Mouse (Mus musculus) Patski (cell line): ENCODE measurements around the gene Arhgap22. TPM values are rescaled to one million over a fixed set of nuclear protein-coding genes. Genes with fewer than 3 reads are reported as not detected.

Experiments used
- ATAC-seq: fragments of 100-300 bp; one replicate; pipeline ENCODE4 v1.8.0; 2021
- CTCF ChIA-PET: fragments of 350-600 bp; sonication (Branson Sonifier 250); formaldehyde crosslinking; loops from one replicate; lab custom pipeline; 2022; ENCODE audit warnings: inconsistent platforms; lab: Charles Lee
- POLR2A ChIA-PET: fragments of 350-600 bp; sonication (Branson Sonifier 250); formaldehyde crosslinking; loops from one replicate; lab custom pipeline; 2022; ENCODE audit warnings: antibody characterized with exemption, inconsistent platforms; lab: Charles Lee
- DNase-seq: peaks from one replicate; pipeline ENCODE4 v3.0.0-alpha.2; 2011; ENCODE audit warnings: low read depth, low spot score
- H3K27me3 ChIP-seq: fragments of 371-371 bp; one replicate; pipeline ENCODE4 v1.5.1; 2021
- CTCF ChIP-seq: fragments of 100-300 bp; IDR thresholded peaks from one replicate; pipeline ENCODE4 v1.5.1; 2021
- in situ Hi-C: fragments of 300-500 bp; cut with MboI; formaldehyde crosslinking; loops from 3 replicates; pipeline ENCODE4 v1.11.1; 2018; ENCODE audit warnings: low pct_unique_long_range_greater_than_20kb, mixed read lengths
- polyA plus RNA-seq: library from polyadenylated mRNA; unstranded; gene quantifications from one replicate; pipeline ENCODE4 v1.2.3, GENCODE M21; 2021

The Arhgap22 gene
- polyA plus RNA-seq, 1 experiment from 2014 or later = 11.1 TPM

DNA sequence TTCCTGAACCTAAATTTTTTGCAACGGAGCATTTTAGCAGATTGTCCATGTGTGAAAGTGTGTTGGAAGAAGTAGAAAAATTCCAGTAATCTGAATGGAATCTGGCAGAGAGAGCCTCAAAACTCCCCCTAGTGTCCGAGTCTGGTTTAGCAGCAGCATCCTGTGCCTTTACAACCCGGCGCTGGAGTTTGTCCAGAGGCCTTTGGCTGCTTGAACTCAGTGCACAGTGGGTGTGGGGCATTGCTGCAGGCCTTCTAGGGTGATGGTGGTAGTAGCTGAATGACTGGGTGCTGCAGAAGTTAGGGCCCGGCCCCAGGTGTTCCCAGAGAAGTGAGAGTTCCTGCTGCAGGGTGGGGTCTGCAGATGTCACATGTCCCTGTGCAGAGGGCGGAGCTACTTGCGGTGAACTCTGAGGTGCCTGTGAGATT lies 108.8 kb downstream of the Arhgap22 start:
- POLR2A ChIA-PET = no interaction called here
- CTCF ChIA-PET = interaction anchor here (0.8 to 1.6 kb wide), 7 partner anchors 11 to 47 kb away, joined by 3 to 6 read pairs (median 3); no protein-coding TSS in a partner anchor
- in situ Hi-C loops = no loop called here
- ATAC-seq = no peak
- DNase-seq = peak; percentile 62
- no peaks in the 10 kb centered on the region for H3K27me3 ChIP-seq
- TF ChIP-seq CTCF = no peak

DNA sequence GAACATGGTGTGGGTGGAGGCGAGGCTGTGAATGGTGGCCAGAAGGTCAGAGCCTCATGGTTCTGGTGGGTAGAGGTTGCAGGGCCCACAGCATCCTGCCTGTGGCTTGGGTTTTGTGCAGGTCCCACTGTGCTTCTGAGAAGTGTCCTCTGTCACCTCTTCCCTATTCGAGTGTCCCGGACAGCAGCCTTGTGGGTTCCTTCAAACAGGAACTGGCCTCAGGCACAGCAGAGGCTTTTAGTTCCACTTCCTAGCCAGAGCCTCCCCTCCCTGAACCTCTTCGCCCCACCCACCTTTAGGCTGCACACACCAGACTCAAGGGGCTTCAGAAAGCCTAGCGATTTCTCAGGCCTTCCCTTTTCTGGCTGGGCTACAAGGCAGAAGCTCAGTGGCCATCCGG lies 110.7 kb downstream of the Arhgap22 start:
- H3K27me3 ChIP-seq = no peaks in the 10 kb centered on the region
- no peak for DNase-seq
- ATAC-seq = no peak
- in situ Hi-C loops = no loop called here
- no peak for TF ChIP-seq CTCF
- CTCF ChIA-PET = interaction anchor here (1.7 kb wide), 1 partner anchor 12 kb away, joined by 3 read pairs; no protein-coding TSS in a partner anchor
- POLR2A ChIA-PET = interaction anchor here (1.2 kb wide), 1 partner anchor 16 kb away, joined by 3 read pairs; no protein-coding TSS in a partner anchor

DNA sequence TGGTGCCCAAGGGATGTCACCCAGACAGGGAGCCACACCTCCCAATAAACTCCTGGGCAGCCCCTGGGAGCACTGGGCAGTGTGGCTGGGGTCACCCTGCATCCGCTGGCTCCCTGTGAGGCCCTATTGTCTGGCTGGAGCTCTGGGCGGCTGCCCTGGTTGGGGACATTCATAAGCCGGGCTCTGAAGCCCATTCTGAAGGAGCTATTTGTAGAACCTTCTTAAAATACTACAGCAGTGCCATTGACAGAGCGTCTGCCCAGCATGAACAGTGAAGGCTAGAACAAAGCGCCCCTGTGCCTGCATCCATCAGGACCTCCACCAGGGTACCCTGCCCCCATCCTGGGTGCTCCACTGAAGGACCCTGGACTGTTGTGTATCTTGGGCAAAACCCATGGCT lies 114.5 kb downstream of the Arhgap22 start:
- ChIA-PET CTCF (no interaction called here), POLR2A (no interaction called here)
- no peak for DNase-seq
- TF ChIP-seq CTCF = no peak
- in situ Hi-C loops = no loop called here
- no peaks in the 10 kb centered on the region for H3K27me3 ChIP-seq
- no peak for ATAC-seq

GRCm38 (mm10) chr14:33329297-33329805 lies 115.5 kb downstream of the Arhgap22 start:
- ChIA-PET POLR2A (no interaction called here), CTCF (no interaction called here)
- in situ Hi-C loops = no loop called here
- DNase-seq (no peak), ATAC-seq (no peak)
- no peaks in the 10 kb centered on the region for H3K27me3 ChIP-seq
- TF ChIP-seq CTCF = no peak

GRCm38 (mm10) chr14:33330986-33331385 lies 117.2 kb downstream of the Arhgap22 start:
- no peaks in the 10 kb centered on the region for H3K27me3 ChIP-seq
- DNase-seq (no peak), ATAC-seq (no peak)
- CTCF ChIA-PET = no interaction called here
- in situ Hi-C loops = no loop called here
- POLR2A ChIA-PET = no interaction called here
- TF ChIP-seq CTCF = no peak

GRCm38 (mm10) chr14:33331627-33332026 lies 117.8 kb downstream of the Arhgap22 start:
- no peaks in the 10 kb centered on the region for H3K27me3 ChIP-seq
- ChIA-PET POLR2A (no interaction called here), CTCF (interaction anchor here (0.7 kb wide), 1 partner anchor 13 kb away, joined by 3 read pairs; no protein-coding TSS in a partner anchor)
- no peak for TF ChIP-seq CTCF
- no peak for DNase-seq
- no peak for ATAC-seq
- in situ Hi-C loops = no loop called here

DNA sequence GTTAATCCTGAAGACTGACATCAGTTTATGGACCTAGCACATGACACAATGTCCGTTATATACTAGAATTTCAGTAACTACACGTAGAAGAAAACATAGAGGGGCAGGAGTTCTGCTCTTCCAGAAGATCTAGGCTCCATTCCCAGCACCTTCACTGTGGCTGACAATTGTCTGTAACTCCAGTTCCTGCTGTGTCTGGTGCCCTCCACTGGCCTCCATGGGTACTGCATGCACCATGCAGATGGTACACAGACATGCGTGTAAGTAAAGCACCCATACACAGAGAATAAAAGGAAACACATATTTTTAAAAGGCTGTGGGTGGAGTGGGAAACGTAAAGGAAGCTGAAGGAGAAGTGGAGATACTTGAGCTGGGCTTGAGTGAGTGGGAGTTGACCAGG lies 120.0 kb downstream of the Arhgap22 start:
- in situ Hi-C loops = no loop called here
- CTCF ChIA-PET = interaction anchor here (0.7 to 1.3 kb wide), 3 partner anchors 11 to 16 kb away, joined by 3 to 6 read pairs (median 4); no protein-coding TSS in a partner anchor
- POLR2A ChIA-PET = no interaction called here
- ATAC-seq = no peak
- H3K27me3 ChIP-seq = no peaks in the 10 kb centered on the region
- DNase-seq = no peak
- TF ChIP-seq CTCF = no peak

- no peak for DNase-seq
- in situ Hi-C loops = no loop called here
- ChIA-PET CTCF (interaction anchor here (0.7 to 1.3 kb wide), 3 partner anchors 12 to 17 kb away, joined by 3 to 6 read pairs (median 4); no protein-coding TSS in a partner anchor), POLR2A (interaction anchor here (0.7 kb wide), 1 partner anchor 985 kb away, joined by 3 read pairs; no protein-coding TSS in a partner anchor)
- no peaks in the 10 kb centered on the region for H3K27me3 ChIP-seq
- no peak for TF ChIP-seq CTCF
- ATAC-seq = no peak
These were observed 120.6 kb downstream of the Arhgap22 start for GRCm38 (mm10) chr14:33334402-33334801.

DNA sequence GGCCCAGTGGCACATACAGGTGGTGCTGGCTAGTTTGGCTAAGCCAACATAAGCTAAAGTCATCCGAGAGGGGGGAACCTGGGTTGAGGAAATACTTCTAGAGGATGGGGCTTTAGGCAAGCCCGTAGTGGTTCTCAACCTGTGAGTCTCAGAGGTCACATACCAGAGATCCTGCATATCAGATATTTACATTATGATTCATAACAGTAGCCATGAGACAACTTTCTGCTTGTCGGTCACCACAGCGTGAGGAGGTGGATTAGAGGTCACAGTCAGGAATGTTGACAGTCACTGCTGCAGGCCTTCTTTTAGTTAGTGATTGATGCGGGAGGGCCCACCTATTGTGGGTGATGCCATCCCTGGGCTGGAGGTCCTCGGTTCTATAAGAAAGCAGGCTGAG lies 121.9 kb downstream of the Arhgap22 start:
- POLR2A ChIA-PET = no interaction called here
- no peaks in the 10 kb centered on the region for H3K27me3 ChIP-seq
- in situ Hi-C loops = no loop called here
- CTCF ChIA-PET = interaction anchor here (0.8 kb wide), 2 partner anchors 10 to 13 kb away, joined by 3 to 4 read pairs; no protein-coding TSS in a partner anchor
- TF ChIP-seq CTCF = no peak
- no peak for DNase-seq
- peak; percentile 93 for ATAC-seq

GRCm38 (mm10) chr14:33338684-33339083 lies 124.9 kb downstream of the Arhgap22 start:
- TF ChIP-seq CTCF = no peak
- POLR2A ChIA-PET = no interaction called here
- in situ Hi-C loops = no loop called here
- CTCF ChIA-PET = no interaction called here
- no peak for DNase-seq
- ATAC-seq = no peak
- no peaks in the 10 kb centered on the region for H3K27me3 ChIP-seq

DNA sequence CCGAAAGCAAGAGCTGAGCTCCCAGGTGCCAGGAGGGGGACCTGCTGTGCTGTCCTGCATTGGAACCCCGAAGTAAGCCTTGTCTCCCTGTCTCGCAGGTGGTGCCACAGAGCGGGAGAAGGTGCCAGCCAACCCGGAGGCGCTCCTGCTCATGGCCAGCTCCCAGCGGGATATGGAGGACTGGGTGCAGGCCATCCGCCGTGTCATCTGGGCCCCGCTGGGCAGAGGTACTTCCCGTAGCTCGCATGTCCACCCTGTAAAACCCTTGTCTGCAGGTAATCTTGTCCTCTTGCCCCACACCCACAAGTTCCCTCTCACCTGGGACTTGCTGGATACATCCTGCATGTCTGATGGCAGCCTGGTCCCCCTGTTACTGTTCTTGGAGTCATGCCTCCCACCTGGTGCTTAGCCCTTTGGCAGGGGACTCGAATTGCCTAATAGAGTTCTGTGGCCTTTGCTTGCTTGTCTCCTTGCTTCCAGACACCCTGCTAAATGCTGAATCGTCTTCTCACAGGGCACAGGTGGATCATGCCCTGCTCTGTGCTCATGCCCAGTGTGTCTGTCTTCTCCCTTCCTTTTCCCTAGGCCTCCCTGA lies 129.4 kb downstream of the Arhgap22 start:
- ATAC-seq (no peak), DNase-seq (no peak)
- in situ Hi-C loops = no loop called here
- CTCF ChIA-PET = interaction anchor here (1.5 to 1.6 kb wide), 2 partner anchors 9 to 21 kb away, joined by 4 to 6 read pairs; no protein-coding TSS in a partner anchor
- POLR2A ChIA-PET = no interaction called here
- H3K27me3 ChIP-seq = no peaks in the 10 kb centered on the region
- TF ChIP-seq CTCF = no peak
